Mouse (Mus musculus): ENCODE measurements around the gene Hsd17b13. TPM values are rescaled to one million over a fixed set of nuclear protein-coding genes. Genes with fewer than 3 reads are reported as not detected.

The Hsd17b13 gene
- polyA plus RNA-seq, 1 experiment from 2014 or later, result not detected

Other genes starting within 250 kb of the Hsd17b13 start
- 20.1 and 20.3 TPM in 2 replicates for gene Klhl8, start 66.2 kb downstream of the Hsd17b13 start, polyA plus RNA-seq (2016; fragmentation: Nextera tagmentation; extraction: Ambion mirVana)
- gene Hsd17b11, start 44.5 kb upstream of the Hsd17b13 start, polyA plus RNA-seq (2016; fragmentation: Nextera tagmentation; extraction: Ambion mirVana), result 2.2 and 2.4 TPM in 2 replicates
- gene Nudt9, start 68.9 kb upstream of the Hsd17b13 start, polyA plus RNA-seq (2016; fragmentation: Nextera tagmentation; extraction: Ambion mirVana), result 64.7 and 70.4 TPM in 2 replicates
- gene Gm17660, start 100.2 kb upstream of the Hsd17b13 start, polyA plus RNA-seq (2016; fragmentation: Nextera tagmentation; extraction: Ambion mirVana), result not detected in 2 replicates
- gene Sparcl1, start 136.3 kb upstream of the Hsd17b13 start, polyA plus RNA-seq (2016; fragmentation: Nextera tagmentation; extraction: Ambion mirVana), result 78.8 and 85.8 TPM in 2 replicates
- gene Dspp, start 193.3 kb upstream of the Hsd17b13 start, polyA plus RNA-seq (2016; fragmentation: Nextera tagmentation; extraction: Ambion mirVana), result not detected in 2 replicates
- 0.50 and 0.93 TPM in 2 replicates for gene Dmp1, start 225.2 kb upstream of the Hsd17b13 start, polyA plus RNA-seq (2016; fragmentation: Nextera tagmentation; extraction: Ambion mirVana)